Mouse (Mus musculus) layer of hippocampus, adult 9-11 months (tissue): Measurements from ENCODE around the gene Pafah2.

Experiments used
- DNase-seq: peaks from one replicate; pipeline ENCODE4 v3.0.0; 2022

Pafah2 gene

DNA sequence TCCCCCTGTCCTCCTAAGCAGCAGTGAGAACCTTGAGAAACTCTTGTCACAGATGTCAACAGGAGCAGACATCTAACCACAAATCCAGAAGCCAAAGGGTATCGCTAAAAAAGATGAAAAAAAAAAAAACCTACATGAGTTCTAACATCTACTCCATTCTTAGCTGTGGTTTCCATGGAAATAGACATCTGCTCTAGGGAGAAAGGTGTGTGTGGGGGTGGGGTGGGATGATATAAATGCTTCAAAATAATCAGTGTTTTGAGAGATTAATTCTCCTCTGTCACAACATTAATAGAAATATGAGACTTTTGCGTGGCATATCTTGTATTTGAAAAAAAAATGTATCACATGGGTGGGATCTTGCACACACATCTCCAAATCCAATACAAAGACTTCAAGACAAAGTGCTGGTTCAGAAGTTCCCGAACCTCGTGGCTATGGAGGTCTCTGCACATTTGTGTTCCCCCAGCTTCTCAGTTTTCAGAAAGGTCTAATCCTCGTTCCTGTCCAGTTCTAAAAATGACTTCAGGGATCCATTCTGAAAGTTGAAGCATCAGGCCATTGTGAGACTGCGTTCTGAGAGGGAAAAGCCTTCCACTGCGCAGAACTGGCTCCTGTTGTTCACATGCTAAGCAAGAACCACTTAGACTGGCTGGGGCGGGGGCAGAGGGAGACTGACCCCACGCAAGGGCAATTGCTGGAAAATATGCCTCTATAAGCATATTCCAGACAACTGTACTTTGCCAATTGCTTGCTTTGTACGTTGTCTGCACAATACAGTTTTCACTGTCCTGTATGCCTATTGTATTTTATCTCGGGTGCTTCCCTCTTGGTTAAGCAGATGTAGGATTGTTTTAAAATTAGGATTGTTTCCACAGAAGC is 70.5 kb downstream of the Pafah2 start:
- DNase-seq, result no peak

DNA sequence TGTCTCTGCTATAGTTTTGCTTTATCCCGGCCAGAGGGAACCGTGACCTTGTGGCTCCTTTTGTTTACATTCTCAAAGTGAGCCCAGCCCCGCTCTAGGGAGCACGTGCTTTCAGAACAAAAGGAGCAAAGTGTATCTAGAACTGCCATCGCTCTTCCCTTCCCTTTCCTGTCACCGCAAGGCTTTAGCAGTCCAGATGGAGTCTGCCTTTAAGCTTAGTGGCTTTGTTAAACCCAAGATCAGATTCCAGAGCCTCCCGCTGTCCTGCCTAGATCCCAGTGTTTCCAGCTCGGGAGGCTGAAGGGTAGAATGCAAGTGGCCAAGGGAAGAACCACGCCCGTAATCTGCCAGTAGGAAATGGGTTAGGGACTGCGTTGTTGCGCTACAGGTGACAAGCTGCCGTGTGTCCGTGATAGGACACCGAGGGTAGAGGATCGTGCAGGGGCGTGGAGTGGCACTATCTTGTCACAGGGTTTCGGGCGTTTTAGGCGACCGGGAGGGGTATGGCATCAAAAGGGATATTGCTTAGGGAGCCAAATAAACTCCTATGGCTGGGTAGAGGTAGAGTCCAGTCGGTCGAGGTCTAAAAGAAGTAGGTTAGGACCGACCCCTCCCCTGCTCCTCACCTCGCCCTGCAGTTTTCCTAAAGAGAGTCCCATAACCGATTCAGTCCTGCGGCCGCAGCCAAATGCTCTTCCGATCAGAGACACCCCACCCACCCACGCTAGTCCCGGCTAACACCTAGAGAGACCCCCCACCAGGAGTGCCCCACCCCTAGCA is 71.5 kb downstream of the Pafah2 start:
- no peak for DNase-seq

DNA sequence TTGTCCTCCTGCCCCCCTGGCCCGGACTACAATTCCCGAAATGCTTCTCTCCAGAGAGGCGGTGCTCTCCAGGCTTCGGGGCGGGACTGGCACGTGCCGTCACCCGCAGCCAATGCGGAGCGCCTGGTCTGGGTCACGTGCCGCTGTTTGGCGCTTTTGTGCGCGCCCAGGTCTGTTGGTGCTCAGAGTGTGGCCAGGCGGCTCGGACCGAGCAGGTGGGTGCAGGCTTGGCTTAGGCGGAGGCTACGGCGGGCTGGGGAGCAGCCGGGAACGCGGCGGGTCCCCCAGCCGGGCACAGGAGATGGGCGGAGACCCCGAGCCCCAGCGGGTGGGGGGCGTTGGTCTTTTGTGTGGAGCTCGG is 72.1 kb downstream of the Pafah2 start, which contains the start of gene Stmn1:
TSS of gene Stmn1 (plus strand) at position 106 of the 361 bp plus-strand sequence.
- DNase-seq, result peak; percentile 97

DNA sequence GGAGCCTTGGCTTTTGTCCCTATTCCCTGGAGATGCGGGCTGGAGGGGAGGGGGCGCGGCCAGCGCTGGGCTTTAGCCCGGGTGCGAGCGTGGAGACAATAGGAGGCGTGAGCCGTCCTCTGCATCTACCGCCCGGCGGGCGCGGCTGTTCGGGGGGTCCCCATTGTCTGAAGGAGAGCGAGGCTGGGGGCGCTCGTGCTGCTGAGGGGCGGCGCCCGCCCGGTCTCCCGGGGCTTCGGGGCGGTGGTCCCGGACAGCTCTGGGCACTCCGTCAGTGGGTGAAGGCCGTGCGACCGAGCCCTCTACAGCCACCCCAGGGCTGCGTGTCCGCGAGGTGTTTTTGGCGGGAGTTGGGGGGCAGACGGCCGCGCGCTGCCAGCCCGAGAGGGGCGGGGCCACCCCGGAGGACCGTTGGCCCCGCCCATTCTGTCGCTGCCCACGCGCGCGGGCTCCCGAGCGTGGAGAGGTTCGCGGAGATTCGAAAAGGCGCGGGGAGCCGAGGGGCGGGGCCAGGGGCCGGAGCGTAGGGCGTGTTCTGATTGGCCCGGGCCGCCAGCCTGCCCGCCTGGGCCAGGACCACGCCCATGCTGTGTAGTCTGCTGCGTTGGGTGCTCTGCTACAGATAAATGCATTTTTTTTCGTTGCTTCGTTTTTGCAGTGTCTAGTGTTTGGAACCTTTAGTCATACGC is 72.6 kb downstream of the Pafah2 start:
- peak; percentile 95 for DNase-seq

DNA sequence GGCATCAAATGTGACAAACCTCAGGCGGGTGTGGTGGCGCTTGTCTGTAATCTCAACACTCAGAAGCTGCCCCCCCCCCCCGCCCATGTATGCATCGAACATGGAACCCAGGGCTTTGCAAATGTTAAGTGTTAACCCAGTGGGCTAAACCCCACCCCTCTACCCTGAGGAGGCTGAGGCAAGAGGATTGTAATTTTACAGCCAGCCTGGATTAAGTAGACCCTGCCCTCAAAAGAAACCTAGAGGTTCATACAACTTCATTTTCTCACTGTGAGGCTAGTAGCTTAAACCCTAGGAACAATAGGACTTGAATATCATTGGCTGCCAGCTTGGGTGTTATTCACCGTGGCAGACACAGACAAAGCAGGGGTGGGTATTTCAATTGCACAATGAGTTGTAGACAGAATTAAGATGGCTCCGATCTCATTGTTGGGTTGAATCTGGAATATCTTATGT is 73.2 kb downstream of the Pafah2 start:
- no peak for DNase-seq

DNA sequence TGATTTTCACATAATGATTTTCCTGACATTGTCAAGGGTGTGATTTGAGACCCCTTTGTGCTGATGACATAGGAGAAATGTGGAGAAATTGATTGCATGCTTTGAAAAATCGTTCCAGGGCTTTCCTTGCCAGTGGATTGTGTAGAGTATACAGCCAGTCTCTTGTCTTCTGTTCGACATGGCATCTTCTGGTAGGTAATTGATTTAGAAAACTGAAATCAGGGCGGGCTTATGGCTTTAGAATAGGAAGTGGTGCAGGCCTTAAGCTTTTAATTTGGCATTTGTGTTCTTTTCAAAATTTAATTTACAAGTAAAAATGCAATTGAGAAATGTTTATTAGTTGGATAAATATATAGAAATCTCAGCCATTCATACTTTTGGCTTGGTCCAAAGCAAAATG is 73.9 kb downstream of the Pafah2 start:
- no peak for DNase-seq

DNA sequence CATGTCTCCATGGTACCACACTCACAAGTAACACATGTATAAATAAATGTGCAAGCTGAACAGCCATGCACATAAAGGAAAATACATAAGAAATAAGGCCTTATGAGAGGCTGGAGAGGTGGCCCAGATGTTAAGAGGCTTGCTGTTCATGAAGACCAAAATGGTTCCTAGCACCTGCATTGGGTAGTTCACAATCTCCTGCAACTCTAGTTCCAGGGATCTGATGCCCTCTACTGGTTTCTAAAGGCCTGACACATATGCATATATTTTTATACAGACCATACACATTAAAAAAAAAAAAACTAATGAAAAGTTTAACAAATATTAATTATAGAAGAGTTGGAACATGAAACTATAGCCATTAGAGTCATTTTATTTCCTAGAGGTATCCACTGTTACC is 75.3 kb downstream of the Pafah2 start:
- DNase-seq, result no peak

DNA sequence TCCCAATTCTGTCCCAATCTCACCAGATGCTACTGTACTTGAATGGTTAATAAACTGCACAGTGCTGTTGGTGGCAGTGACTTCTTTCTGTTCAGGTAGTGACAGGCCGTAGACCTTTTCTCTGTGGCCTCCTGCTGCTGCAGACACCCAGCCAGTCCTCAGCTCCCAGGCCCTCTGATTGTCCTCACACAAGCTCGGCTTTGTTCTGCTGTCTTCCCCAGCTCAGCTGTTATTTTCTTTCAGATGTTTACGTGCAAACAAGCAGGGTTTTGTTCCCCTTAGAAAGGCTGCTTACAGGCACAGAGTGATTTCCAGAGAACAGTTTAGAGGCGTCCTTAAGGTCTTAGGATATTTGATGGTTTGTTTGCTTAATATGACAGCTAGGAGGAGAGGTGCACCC is 77.6 kb downstream of the Pafah2 start:
- DNase-seq, result no peak

DNA sequence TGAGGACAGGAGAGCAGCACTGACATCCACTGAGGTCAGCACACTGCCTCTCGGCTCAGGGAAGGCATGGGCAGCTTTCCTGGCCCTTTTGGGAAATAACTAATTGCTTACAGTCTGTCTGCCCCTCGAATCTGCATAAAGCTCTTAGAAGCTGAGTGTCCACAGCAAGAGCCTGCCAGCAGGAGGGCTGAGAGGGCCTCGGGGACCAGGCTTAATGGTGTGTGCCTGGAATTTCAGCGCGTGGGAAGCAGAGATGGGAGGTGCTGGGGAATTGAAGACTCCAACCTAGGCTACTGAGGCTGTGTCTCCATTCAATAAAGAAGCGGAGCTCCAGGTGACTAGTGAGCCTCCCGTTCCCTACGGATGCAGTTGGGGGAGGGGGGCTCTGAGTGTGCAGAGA is 78.1 kb downstream of the Pafah2 start:
- no peak for DNase-seq

DNA sequence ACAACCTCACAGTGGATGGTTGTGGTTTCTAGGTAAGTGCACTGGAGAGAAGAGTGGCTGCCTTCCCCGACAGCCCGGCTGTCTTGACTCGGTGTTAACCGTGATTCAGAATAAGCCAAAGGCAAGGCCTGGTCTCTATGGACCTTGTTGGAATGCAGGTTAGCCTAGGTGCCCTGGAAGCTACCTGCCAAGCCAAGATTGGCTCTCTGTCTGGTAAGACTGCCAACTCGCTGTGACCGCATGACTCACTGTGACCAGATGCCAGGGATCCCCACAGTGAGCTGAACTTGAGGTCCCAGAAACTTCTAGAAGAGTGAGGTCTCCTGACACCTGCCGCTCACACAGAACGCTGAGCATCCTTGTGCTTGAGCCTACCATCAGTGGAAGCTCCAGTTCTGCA is 80.8 kb downstream of the Pafah2 start:
- no peak for DNase-seq
